Mouse (Mus musculus): ENCODE measurements around the gene Kcna7. TPM values are rescaled to one million over a fixed set of nuclear protein-coding genes. Genes with fewer than 3 reads are reported as not detected.

Gene Kcna7
- polyA plus RNA-seq, 1 experiment from 2014 or later: not detected

- Histone ChIP-seq H3K9me3 (ENCODE audit: control insufficient read depth, low read length) (no peaks in the 10 kb centered on the region), H3K27ac (replicated peaks; ENCODE audit: low read depth, low read length) (no peak overlapping the region), H3K4me1 (ENCODE audit: control insufficient read depth, insufficient read depth, low read length) (peaks cover 9% of the 10 kb centered on the region), H3K4me2 (ENCODE audit: low read depth, severe bottlenecking) (no peak overlapping the region), H3K4me3 (ENCODE audit: low read depth, low read length) (no peak overlapping the region), H3K27me3 (ENCODE audit: control insufficient read depth, insufficient read depth, low read length) (peaks cover 85% of the 10 kb centered on the region), H3K9ac (ENCODE audit: low read length) (no peak overlapping the region), H3K36me3 (ENCODE audit: control insufficient read depth, insufficient read depth, low read length) (no peaks in the 10 kb centered on the region)
- no peak for DNase-seq (ENCODE audit: low spot score)
- no peak for ATAC-seq (ENCODE audit: insufficient number of reproducible peaks, low FRiP score, low TSS enrichment, low read depth)
- 78% methylated on average over 2 of the region's 2 CpGs for WGBS
Measured at GRCm38 (mm10) chr7:45412421-45412820, 7.0 kb downstream of the Kcna7 start.

- H3K27ac ChIP-seq (replicated peaks; ENCODE audit: low read depth, low read length): no peak within 1 kb of the TSS
- peak within 1 kb of the TSS; percentile 55; the same call in 1 of the 2 replicates for H3K9ac ChIP-seq (ENCODE audit: low read length)
- WGBS: 2% methylated on average over 38 of the region's 45 CpGs
- no peaks in the 10 kb centered on the region for H3K9me3 ChIP-seq (ENCODE audit: control insufficient read depth, low read length)
- peak within 1 kb of the TSS; percentile 49 for H3K4me3 ChIP-seq (ENCODE audit: low read depth, low read length)
- peak within 1 kb of the TSS; percentile 85 for H3K4me2 ChIP-seq (ENCODE audit: low read depth, severe bottlenecking)
- H3K36me3 ChIP-seq (ENCODE audit: control insufficient read depth, insufficient read depth, low read length): no peaks in the 10 kb centered on the region
- H3K27me3 ChIP-seq (ENCODE audit: control insufficient read depth, insufficient read depth, low read length): peaks cover 83% of the 10 kb centered on the region
- DNase-seq (ENCODE audit: low spot score) (no peak), ATAC-seq (ENCODE audit: insufficient number of reproducible peaks, low FRiP score, low TSS enrichment, low read depth) (peak; percentile 24; the same call in 1 of the 2 replicates)
- H3K4me1 ChIP-seq (ENCODE audit: control insufficient read depth, insufficient read depth, low read length): peaks cover 15% of the 10 kb centered on the region
Measured at GRCm38 (mm10) chr7:45413113-45413863, 7.8 kb downstream of the Kcna7 start, which contains the start of gene Ntf5. Ntf5 (plus strand) TSS chr7:45413695.

- peak; percentile 49 for ATAC-seq (ENCODE audit: insufficient number of reproducible peaks, low FRiP score, low TSS enrichment, low read depth)
- Histone ChIP-seq H3K27ac (replicated peaks; ENCODE audit: low read depth, low read length) (no peak overlapping the region), H3K9ac (ENCODE audit: low read length) (peak overlapping the region; percentile 55; the same call in 1 of the 2 replicates), H3K27me3 (ENCODE audit: control insufficient read depth, insufficient read depth, low read length) (peaks cover 86% of the 10 kb centered on the region), H3K4me1 (ENCODE audit: control insufficient read depth, insufficient read depth, low read length) (peaks cover 16% of the 10 kb centered on the region), H3K9me3 (ENCODE audit: control insufficient read depth, low read length) (no peaks in the 10 kb centered on the region), H3K4me3 (ENCODE audit: low read depth, low read length) (peak overlapping the region; percentile 49), H3K4me2 (ENCODE audit: low read depth, severe bottlenecking) (peak overlapping the region; percentile 85), H3K36me3 (ENCODE audit: control insufficient read depth, insufficient read depth, low read length) (no peaks in the 10 kb centered on the region)
- 2% methylated on average over 27 of the region's 27 CpGs for WGBS
- peak; percentile 67 for DNase-seq (ENCODE audit: low spot score)
Measured at GRCm38 (mm10) chr7:45413864-45414739, 8.6 kb downstream of the Kcna7 start.

GRCm38 (mm10) chr7:45414740-45415224 lies 9.3 kb downstream of the Kcna7 start:
- Histone ChIP-seq H3K36me3 (ENCODE audit: control insufficient read depth, insufficient read depth, low read length) (no peaks in the 10 kb centered on the region), H3K4me2 (ENCODE audit: low read depth, severe bottlenecking) (no peak overlapping the region; the same call in 1 of the 2 replicates), H3K4me1 (ENCODE audit: control insufficient read depth, insufficient read depth, low read length) (peaks cover 16% of the 10 kb centered on the region), H3K9me3 (ENCODE audit: control insufficient read depth, low read length) (no peaks in the 10 kb centered on the region), H3K27me3 (ENCODE audit: control insufficient read depth, insufficient read depth, low read length) (peaks cover 88% of the 10 kb centered on the region), H3K27ac (replicated peaks; ENCODE audit: low read depth, low read length) (no peak overlapping the region), H3K4me3 (ENCODE audit: low read depth, low read length) (no peak overlapping the region), H3K9ac (ENCODE audit: low read length) (no peak overlapping the region)
- 39% methylated on average over 12 of the region's 12 CpGs for WGBS
- ATAC-seq (ENCODE audit: insufficient number of reproducible peaks, low FRiP score, low TSS enrichment, low read depth): no peak
- DNase-seq (ENCODE audit: low spot score): peak; percentile 33

GRCm38 (mm10) chr7:45415636-45416035 lies 10.2 kb downstream of the Kcna7 start:
- H3K27ac ChIP-seq (replicated peaks; ENCODE audit: low read depth, low read length): no peak overlapping the region
- H3K9me3 ChIP-seq (ENCODE audit: control insufficient read depth, low read length): no peaks in the 10 kb centered on the region
- no peak overlapping the region for H3K4me3 ChIP-seq (ENCODE audit: low read depth, low read length)
- peaks cover 22% of the 10 kb centered on the region for H3K4me1 ChIP-seq (ENCODE audit: control insufficient read depth, insufficient read depth, low read length)
- ATAC-seq (ENCODE audit: insufficient number of reproducible peaks, low FRiP score, low TSS enrichment, low read depth) (no peak), DNase-seq (ENCODE audit: low spot score) (no peak)
- H3K9ac ChIP-seq (ENCODE audit: low read length): no peak overlapping the region
- H3K27me3 ChIP-seq (ENCODE audit: control insufficient read depth, insufficient read depth, low read length): peaks cover 86% of the 10 kb centered on the region
- no peaks in the 10 kb centered on the region for H3K36me3 ChIP-seq (ENCODE audit: control insufficient read depth, insufficient read depth, low read length)
- H3K4me2 ChIP-seq (ENCODE audit: low read depth, severe bottlenecking): peak overlapping the region; percentile 24; the same call in 1 of the 2 replicates
- 13% methylated on average over 37 of the region's 37 CpGs for WGBS

- H3K36me3 ChIP-seq (ENCODE audit: control insufficient read depth, insufficient read depth, low read length): peaks cover 13% of the 10 kb centered on the region
- H3K9ac ChIP-seq (ENCODE audit: low read length): 0 out of 2 replicates have a peak overlapping the region, but pooled peaks have one; percentile 30
- no peak overlapping the region for H3K27ac ChIP-seq (replicated peaks; ENCODE audit: low read depth, low read length)
- peaks cover 68% of the 10 kb centered on the region for H3K27me3 ChIP-seq (ENCODE audit: control insufficient read depth, insufficient read depth, low read length)
- DNase-seq (ENCODE audit: low spot score): peak; percentile 49
- no peak for ATAC-seq (ENCODE audit: insufficient number of reproducible peaks, low FRiP score, low TSS enrichment, low read depth)
- 0 out of 2 replicates have a peak overlapping the region, but pooled peaks have one; percentile 7 for H3K4me2 ChIP-seq (ENCODE audit: low read depth, severe bottlenecking)
- H3K4me3 ChIP-seq (ENCODE audit: low read depth, low read length): no peak overlapping the region
- H3K9me3 ChIP-seq (ENCODE audit: control insufficient read depth, low read length): no peaks in the 10 kb centered on the region
- WGBS: 9% methylated on average over 13 of the region's 13 CpGs
- peaks cover 22% of the 10 kb centered on the region for H3K4me1 ChIP-seq (ENCODE audit: control insufficient read depth, insufficient read depth, low read length)
Measured at GRCm38 (mm10) chr7:45417962-45418492, 12.6 kb downstream of the Kcna7 start.

- Histone ChIP-seq H3K9me3 (ENCODE audit: control insufficient read depth, low read length) (no peaks in the 10 kb centered on the region), H3K4me3 (ENCODE audit: low read depth, low read length) (no peak overlapping the region), H3K27me3 (ENCODE audit: control insufficient read depth, insufficient read depth, low read length) (peaks cover 48% of the 10 kb centered on the region), H3K36me3 (ENCODE audit: control insufficient read depth, insufficient read depth, low read length) (peaks cover 17% of the 10 kb centered on the region), H3K4me1 (ENCODE audit: control insufficient read depth, insufficient read depth, low read length) (peaks cover 15% of the 10 kb centered on the region; the same call in 1 of the 2 replicates), H3K4me2 (ENCODE audit: low read depth, severe bottlenecking) (peak overlapping the region; percentile 25), H3K27ac (replicated peaks; ENCODE audit: low read depth, low read length) (no peak overlapping the region), H3K9ac (ENCODE audit: low read length) (no peak overlapping the region)
- DNase-seq (ENCODE audit: low spot score) (peak; percentile 47), ATAC-seq (ENCODE audit: insufficient number of reproducible peaks, low FRiP score, low TSS enrichment, low read depth) (no peak)
- 13% methylated on average over 27 of the region's 27 CpGs for WGBS
Measured at GRCm38 (mm10) chr7:45419859-45420614, 14.6 kb downstream of the Kcna7 start.

Measured in limb, embryonic 11.5 days (tissue).